Mouse (Mus musculus): ENCODE measurements around the gene Cbarp. TPM values are rescaled to one million over a fixed set of nuclear protein-coding genes. Genes with fewer than 3 reads are reported as not detected.

The Cbarp gene
- polyA plus RNA-seq, 1 experiment from 2014 or later, result 8.5 TPM

DNA sequence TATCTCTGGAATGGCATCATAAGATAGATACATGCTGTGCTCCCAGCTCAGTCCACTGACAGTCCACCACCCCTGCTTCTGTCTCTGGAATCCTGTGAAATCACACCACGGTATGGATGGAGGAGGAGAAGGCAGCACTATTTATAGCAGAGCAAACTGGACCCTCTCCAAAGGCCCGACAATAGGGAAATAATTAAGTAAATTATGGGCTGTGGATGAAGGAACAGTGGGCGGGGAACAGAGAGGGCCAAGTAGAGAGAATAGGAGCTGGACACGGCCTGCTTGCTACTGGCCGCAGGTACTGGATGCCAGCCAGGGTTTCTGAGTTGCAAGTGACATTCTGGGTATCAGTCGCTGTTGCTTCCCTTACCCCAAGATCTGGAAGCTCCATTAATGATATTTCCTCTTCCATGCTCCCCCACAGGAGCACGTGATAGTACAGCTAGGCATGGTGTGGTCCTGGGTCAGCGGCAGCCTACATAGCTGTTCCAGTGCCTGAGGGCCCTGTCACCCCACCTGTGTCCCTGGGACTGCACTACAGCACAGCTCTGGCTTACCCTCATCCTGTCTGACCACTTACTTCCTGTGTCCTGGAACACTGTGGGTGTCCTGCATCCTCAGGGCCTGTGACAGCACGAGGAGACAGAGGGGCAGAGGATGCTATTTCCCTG lies 55.7 kb downstream of the Cbarp start:
- Histone ChIP-seq H3K27me3 (replicated peaks; ENCODE audit: low read depth, poor library complexity, severe bottlenecking) (no peaks in the 10 kb centered on the region), H3K4me1 (peaks cover 19% of the 10 kb centered on the region), H3K36me3 (replicated peaks) (peaks cover 63% of the 10 kb centered on the region), H3K27ac (replicated peaks) (no peak overlapping the region), H3K9me3 (no peaks in the 10 kb centered on the region), H3K4me3 (no peak overlapping the region)
- 79% methylated on average over 9 of the region's 9 CpGs for WGBS
- no peak for DNase-seq (ENCODE audit: low spot score)

- H3K4me1 ChIP-seq, result peaks cover 16% of the 10 kb centered on the region
- no peak for DNase-seq (ENCODE audit: low spot score)
- 77% methylated on average over 3 of the region's 3 CpGs for WGBS
- no peak overlapping the region for H3K4me3 ChIP-seq
- H3K27ac ChIP-seq (replicated peaks), result no peak overlapping the region
- no peaks in the 10 kb centered on the region for H3K9me3 ChIP-seq
- no peaks in the 10 kb centered on the region for H3K27me3 ChIP-seq (replicated peaks; ENCODE audit: low read depth, poor library complexity, severe bottlenecking)
- H3K36me3 ChIP-seq (replicated peaks), result peaks cover 87% of the 10 kb centered on the region
These were observed 59.6 kb downstream of the Cbarp start for GRCm38 (mm10) chr10:80081075-80081474.

Other genes starting within 250 kb of the Cbarp start
- not detected in 2 replicates for gene Cfd, start 250.0 kb downstream of the Cbarp start, polyA plus RNA-seq (2016; fragmentation: Nextera tagmentation; extraction: Ambion mirVana)
- gene Med16, start 231.9 kb downstream of the Cbarp start, polyA plus RNA-seq (2016; fragmentation: Nextera tagmentation; extraction: Ambion mirVana), result 63.6 and 68.1 TPM in 2 replicates
- gene Gm26602, start 230.0 kb downstream of the Cbarp start, polyA plus RNA-seq (2016; fragmentation: Nextera tagmentation; extraction: Ambion mirVana), result 3.4 TPM in 1 of 2 replicates, not detected in the other
- 0.33 and 0.37 TPM in 2 replicates for gene Kiss1r, start 223.9 kb downstream of the Cbarp start, polyA plus RNA-seq (2016; fragmentation: Nextera tagmentation; extraction: Ambion mirVana)
- gene R3hdm4, start 219.6 kb downstream of the Cbarp start, polyA plus RNA-seq (2016; fragmentation: Nextera tagmentation; extraction: Ambion mirVana), result 125 and 136 TPM in 2 replicates
- 15.7 and 18.0 TPM in 2 replicates for gene Arid3a, start 213.8 kb downstream of the Cbarp start, polyA plus RNA-seq (2016; fragmentation: Nextera tagmentation; extraction: Ambion mirVana)
- 166 TPM in 2 replicates for gene Wdr18, start 180.7 kb downstream of the Cbarp start, polyA plus RNA-seq (2016; fragmentation: Nextera tagmentation; extraction: Ambion mirVana)
- gene Grin3b, start 170.1 kb downstream of the Cbarp start, polyA plus RNA-seq (2016; fragmentation: Nextera tagmentation; extraction: Ambion mirVana), result 0.13 and 0.44 TPM in 2 replicates
- gene Tmem259, start 156.5 kb downstream of the Cbarp start, polyA plus RNA-seq (2016; fragmentation: Nextera tagmentation; extraction: Ambion mirVana), result 12.3 and 12.4 TPM in 2 replicates
- gene Cnn2, start 152.3 kb downstream of the Cbarp start, polyA plus RNA-seq (2016; fragmentation: Nextera tagmentation; extraction: Ambion mirVana), result 234 and 253 TPM in 2 replicates
- gene Abca7, start 144.3 kb downstream of the Cbarp start, polyA plus RNA-seq (2016; fragmentation: Nextera tagmentation; extraction: Ambion mirVana), result 2.9 and 3.2 TPM in 2 replicates
- 11.2 and 11.3 TPM in 2 replicates for gene Arhgap45, start 124.2 kb downstream of the Cbarp start, polyA plus RNA-seq (2016; fragmentation: Nextera tagmentation; extraction: Ambion mirVana)
- 312 and 316 TPM in 2 replicates for gene Polr2e, start 101.0 kb downstream of the Cbarp start, polyA plus RNA-seq (2016; fragmentation: Nextera tagmentation; extraction: Ambion mirVana)
- 618 and 672 TPM in 2 replicates for gene Gpx4, start 93.7 kb downstream of the Cbarp start, polyA plus RNA-seq (2016; fragmentation: Nextera tagmentation; extraction: Ambion mirVana)
- gene Sbno2, start 35.3 kb downstream of the Cbarp start, polyA plus RNA-seq (2016; fragmentation: Nextera tagmentation; extraction: Ambion mirVana), result 16.2 and 18.2 TPM in 2 replicates
- gene Stk11, start 25.0 kb downstream of the Cbarp start, polyA plus RNA-seq (2016; fragmentation: Nextera tagmentation; extraction: Ambion mirVana), result 16.1 and 17.5 TPM in 2 replicates
- 491 and 493 TPM in 2 replicates for gene Atp5d, start 2.2 kb downstream of the Cbarp start, polyA plus RNA-seq (2016; fragmentation: Nextera tagmentation; extraction: Ambion mirVana)
- 22.2 TPM in 2 replicates for gene Midn, start 7.4 kb upstream of the Cbarp start, polyA plus RNA-seq (2016; fragmentation: Nextera tagmentation; extraction: Ambion mirVana)
- 93.2 and 110 TPM in 2 replicates for gene Cirbp, start 25.1 kb upstream of the Cbarp start, polyA plus RNA-seq (2016; fragmentation: Nextera tagmentation; extraction: Ambion mirVana)
- gene 1600002K03Rik, start 32.1 kb upstream of the Cbarp start, polyA plus RNA-seq (2016; fragmentation: Nextera tagmentation; extraction: Ambion mirVana), result 10.8 and 12.0 TPM in 2 replicates
- gene Efna2, start 38.6 kb upstream of the Cbarp start, polyA plus RNA-seq (2016; fragmentation: Nextera tagmentation; extraction: Ambion mirVana), result 45.2 and 50.1 TPM in 2 replicates
- gene Mum1, start 85.6 kb upstream of the Cbarp start, polyA plus RNA-seq (2016; fragmentation: Nextera tagmentation; extraction: Ambion mirVana), result 95.9 and 98.1 TPM in 2 replicates
- 303 and 309 TPM in 2 replicates for gene Ndufs7, start 108.3 kb upstream of the Cbarp start, polyA plus RNA-seq (2016; fragmentation: Nextera tagmentation; extraction: Ambion mirVana)
- gene Gamt, start 120.2 kb upstream of the Cbarp start, polyA plus RNA-seq (2016; fragmentation: Nextera tagmentation; extraction: Ambion mirVana), result 24.4 and 25.0 TPM in 2 replicates
- 56.2 and 58.5 TPM in 2 replicates for gene Dazap1, start 120.7 kb upstream of the Cbarp start, polyA plus RNA-seq (2016; fragmentation: Nextera tagmentation; extraction: Ambion mirVana)
- 1,079 and 1,119 TPM in 2 replicates for gene Rps15, start 151.6 kb upstream of the Cbarp start, polyA plus RNA-seq (2016; fragmentation: Nextera tagmentation; extraction: Ambion mirVana)
- gene Apc2, start 155.1 kb upstream of the Cbarp start, polyA plus RNA-seq (2016; fragmentation: Nextera tagmentation; extraction: Ambion mirVana), result 11.8 and 12.6 TPM in 2 replicates
- gene 2310011J03Rik, start 179.7 kb upstream of the Cbarp start, polyA plus RNA-seq (2016; fragmentation: Nextera tagmentation; extraction: Ambion mirVana), result 53.7 and 56.2 TPM in 2 replicates
- 5.0 and 5.5 TPM in 2 replicates for gene Pcsk4, start 188.7 kb upstream of the Cbarp start, polyA plus RNA-seq (2016; fragmentation: Nextera tagmentation; extraction: Ambion mirVana)
- gene Reep6, start 189.1 kb upstream of the Cbarp start, polyA plus RNA-seq (2016; fragmentation: Nextera tagmentation; extraction: Ambion mirVana), result 6.6 TPM in 2 replicates
- gene Adamtsl5, start 207.6 kb upstream of the Cbarp start, polyA plus RNA-seq (2016; fragmentation: Nextera tagmentation; extraction: Ambion mirVana), result 0.65 and 0.88 TPM in 2 replicates
- 0.37 and 0.43 TPM in 2 replicates for gene Plk5, start 215.6 kb upstream of the Cbarp start, polyA plus RNA-seq (2016; fragmentation: Nextera tagmentation; extraction: Ambion mirVana)
- gene Mex3d, start 246.8 kb upstream of the Cbarp start, polyA plus RNA-seq (2016; fragmentation: Nextera tagmentation; extraction: Ambion mirVana), result 6.4 and 7.1 TPM in 2 replicates

Measured in embryonic facial prominence, embryonic 10.5 days (tissue).